Mouse (Mus musculus): Measurements from ENCODE around the gene Yars. TPM values are rescaled to one million over a fixed set of nuclear protein-coding genes. Genes with fewer than 3 reads are reported as not detected.

The Yars gene
- total RNA-seq, 2 experiments from 2014 or later = 21.0 to 25.3 TPM

Other genes with a start within 250 kb of the Yars start
- 3.4 TPM in 1 of 2 replicates, not detected in the other for gene Azin2, start 227.3 kb upstream of the Yars start, total RNA-seq (2015; ENCODE audit: low replicate concordance)
- gene Azin2, start 227.3 kb upstream of the Yars start, total RNA-seq (2017; ENCODE audit: low replicate concordance) = not detected in 2 replicates
- gene Ak2, start 197.8 kb upstream of the Yars start, total RNA-seq (2015; ENCODE audit: low replicate concordance) = 29.2 and 36.9 TPM in 2 replicates
- gene Ak2, start 197.8 kb upstream of the Yars start, total RNA-seq (2017; ENCODE audit: low replicate concordance) = 25.0 and 34.1 TPM in 2 replicates
- 5.4 and 5.9 TPM in 2 replicates for gene Rnf19b, start 131.5 kb upstream of the Yars start, total RNA-seq (2015; ENCODE audit: low replicate concordance)
- gene Rnf19b, start 131.5 kb upstream of the Yars start, total RNA-seq (2017; ENCODE audit: low replicate concordance) = 15.3 and 22.7 TPM in 2 replicates
- gene Tmem54, start 84.2 kb upstream of the Yars start, total RNA-seq (2015; ENCODE audit: low replicate concordance) = not detected in 2 replicates
- gene Tmem54, start 84.2 kb upstream of the Yars start, total RNA-seq (2017; ENCODE audit: low replicate concordance) = not detected in 2 replicates
- not detected in 2 replicates for gene Hpca, start 67.7 kb upstream of the Yars start, total RNA-seq (2015; ENCODE audit: low replicate concordance)
- gene Hpca, start 67.7 kb upstream of the Yars start, total RNA-seq (2017; ENCODE audit: low replicate concordance) = not detected in 2 replicates
- gene Fndc5, start 52.8 kb upstream of the Yars start, total RNA-seq (2015; ENCODE audit: low replicate concordance) = 0.72 TPM in 1 of 2 replicates, not detected in the other
- 0.38 and 0.39 TPM in 2 replicates for gene Fndc5, start 52.8 kb upstream of the Yars start, total RNA-seq (2017; ENCODE audit: low replicate concordance)
- 6.8 and 29.8 TPM in 2 replicates for gene S100pbp, start within 50 bp of the Yars start, total RNA-seq (2015; ENCODE audit: low replicate concordance)
- gene S100pbp, start within 50 bp of the Yars start, total RNA-seq (2017; ENCODE audit: low replicate concordance) = 8.1 and 11.6 TPM in 2 replicates
- gene C77080, start 71.6 kb downstream of the Yars start, total RNA-seq (2015; ENCODE audit: low replicate concordance) = not detected in 2 replicates
- not detected in 2 replicates for gene C77080, start 71.6 kb downstream of the Yars start, total RNA-seq (2017; ENCODE audit: low replicate concordance)
- gene Sync, start 97.9 kb downstream of the Yars start, total RNA-seq (2015; ENCODE audit: low replicate concordance) = not detected in 2 replicates
- gene Sync, start 97.9 kb downstream of the Yars start, total RNA-seq (2017; ENCODE audit: low replicate concordance) = not detected in 2 replicates
- gene Rbbp4, start 145.6 kb downstream of the Yars start, total RNA-seq (2015; ENCODE audit: low replicate concordance) = 177 and 270 TPM in 2 replicates
- 159 and 296 TPM in 2 replicates for gene Rbbp4, start 145.6 kb downstream of the Yars start, total RNA-seq (2017; ENCODE audit: low replicate concordance)
- gene Zbtb8os, start 145.9 kb downstream of the Yars start, total RNA-seq (2015; ENCODE audit: low replicate concordance) = 11.5 and 16.8 TPM in 2 replicates
- 16.3 and 23.0 TPM in 2 replicates for gene Zbtb8os, start 145.9 kb downstream of the Yars start, total RNA-seq (2017; ENCODE audit: low replicate concordance)
- gene Zbtb8a, start 188.4 kb downstream of the Yars start, total RNA-seq (2015; ENCODE audit: low replicate concordance) = 1.7 and 6.1 TPM in 2 replicates
- gene Zbtb8a, start 188.4 kb downstream of the Yars start, total RNA-seq (2017; ENCODE audit: low replicate concordance) = 0.98 and 4.6 TPM in 2 replicates

All from erythroid progenitor cell, adult 5-6 weeks (primary cell).